Mouse (Mus musculus) liver, embryonic 15.5 days (tissue): ENCODE results near the gene Gm17349. TPM values are rescaled to one million over a fixed set of nuclear protein-coding genes. Genes with fewer than 3 reads are reported as not detected.

Source experiments
- ATAC-seq: fragments of 200-750 bp; cut with Nextera tagmentation; 2 replicates; pipeline ENCODE4 v1.8.0; 2017; ENCODE audit warnings: moderate number of reproducible peaks, mild to moderate bottlenecking, moderate library complexity; ENCODE audit not compliant: insufficient read depth
- H3K27ac ChIP-seq: fragments of 300-500 bp; sonication (generic); replicated peaks from 2 replicates; pipeline ENCODE4 v1.5.1; 2015; ENCODE audit warnings: mild to moderate bottlenecking, inconsistent platforms
- H3K27me3 ChIP-seq: fragments of 300-500 bp; sonication (generic); 2 replicates; pipeline ENCODE4 v1.6.1; 2015; ENCODE audit warnings: mild to moderate bottlenecking, inconsistent platforms
- H3K36me3 ChIP-seq: fragments of 300-500 bp; sonication (generic); replicated peaks from 2 replicates; pipeline ENCODE4 v1.6.1; 2015; ENCODE audit warnings: moderate library complexity, mild to moderate bottlenecking, inconsistent platforms
- H3K4me1 ChIP-seq: fragments of 300-500 bp; sonication (generic); replicated peaks from 2 replicates; pipeline ENCODE4 v1.6.1; 2015; ENCODE audit warnings: inconsistent platforms
- H3K4me2 ChIP-seq: fragments of 300-500 bp; sonication (generic); 2 replicates; pipeline ENCODE4 v1.6.1; 2015; ENCODE audit warnings: moderate library complexity, mild to moderate bottlenecking, inconsistent platforms
- H3K4me3 ChIP-seq: fragments of 300-500 bp; sonication (generic); replicated peaks from 2 replicates; pipeline ENCODE4 v1.5.1; 2015; ENCODE audit warnings: mild to moderate bottlenecking, inconsistent platforms
- H3K9ac ChIP-seq: fragments of 300-500 bp; sonication (generic); 2 replicates; pipeline ENCODE4 v1.6.1; 2015; ENCODE audit warnings: moderate library complexity, mild to moderate bottlenecking, inconsistent platforms
- H3K9me3 ChIP-seq: fragments of 300-500 bp; sonication (generic); replicated peaks from 2 replicates; pipeline ENCODE4 v1.6.1; 2016; ENCODE audit warnings: inconsistent platforms
- WGBS: fragments of 180-500 bp; shearing (Covaris S2); methylation state at CpG from one replicate; pipeline ENCODE4 v1.1.7; 2015; ENCODE audit warnings: mixed read lengths; ENCODE audit not compliant: insufficient replicate concordance; 5-methylcytosine and 5-hydroxymethylcytosine counted together
- polyA plus RNA-seq: library from polyadenylated mRNA; unstranded; fragments of >200 nt; fragmentation: Nextera tagmentation; extraction: Ambion mirVana; gene quantifications from 2 replicates; pipeline ENCODE4 v1.2.1, GENCODE M21; 2015

Gene Gm17349
- polyA plus RNA-seq, 1 experiment from 2014 or later: not detected

DNA sequence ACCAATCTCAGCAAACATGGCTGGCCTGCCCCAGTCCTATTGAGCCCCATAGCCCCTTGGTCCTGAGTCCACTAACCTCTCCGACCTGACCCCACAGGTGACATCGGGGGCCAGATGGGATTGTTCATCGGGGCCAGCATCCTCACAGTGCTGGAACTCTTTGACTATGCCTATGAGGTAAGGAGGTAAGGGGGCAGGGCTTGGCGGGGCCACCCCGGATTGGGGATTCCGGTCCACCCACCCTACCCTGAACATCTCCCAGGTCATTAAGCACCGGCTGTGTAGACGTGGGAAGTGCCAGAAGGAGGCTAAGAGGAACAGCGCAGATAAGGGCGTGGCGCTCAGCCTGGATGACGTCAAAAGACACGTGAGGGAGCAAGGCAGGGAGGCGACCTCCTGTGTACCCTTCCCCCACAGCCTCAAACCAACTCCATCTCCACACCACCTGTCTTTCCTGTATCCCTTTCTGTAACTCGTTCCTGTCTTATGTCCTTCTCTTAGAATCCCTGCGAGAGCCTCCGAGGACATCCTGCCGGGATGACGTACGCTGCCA is 6.7 kb downstream of the Gm17349 start:
- no peak overlapping the region for H3K27ac ChIP-seq
- no peak overlapping the region for H3K4me3 ChIP-seq
- 33% methylated on average over 20 of the region's 20 CpGs for WGBS
- H3K27me3 ChIP-seq: peaks cover 37% of the 10 kb centered on the region
- no peaks in the 10 kb centered on the region for H3K36me3 ChIP-seq
- ATAC-seq: no peak
- no peaks in the 10 kb centered on the region for H3K9me3 ChIP-seq
- no peak overlapping the region for H3K9ac ChIP-seq
- no peak overlapping the region for H3K4me2 ChIP-seq
- peaks cover 39% of the 10 kb centered on the region for H3K4me1 ChIP-seq

DNA sequence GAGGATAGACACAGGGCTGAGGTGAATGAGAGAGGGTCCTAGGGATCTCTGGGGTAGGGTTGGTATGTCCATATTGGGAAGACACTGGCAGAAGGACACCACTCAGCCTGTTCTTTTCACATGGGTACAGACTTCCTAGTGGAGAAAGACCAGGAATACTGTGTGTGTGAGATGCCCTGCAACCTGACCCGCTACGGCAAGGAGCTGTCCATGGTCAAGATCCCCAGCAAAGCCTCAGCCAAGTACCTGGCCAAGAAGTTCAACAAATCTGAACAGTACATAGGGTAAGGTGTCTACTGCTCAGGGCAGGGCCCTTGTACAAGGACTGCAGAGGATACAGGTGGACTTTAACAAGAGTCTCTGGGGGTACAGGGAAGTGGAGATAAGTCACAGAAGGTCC is 8.0 kb downstream of the Gm17349 start:
- Histone ChIP-seq H3K27ac (no peak overlapping the region), H3K4me3 (no peak overlapping the region), H3K4me1 (peaks cover 28% of the 10 kb centered on the region), H3K36me3 (no peaks in the 10 kb centered on the region), H3K4me2 (no peak overlapping the region), H3K9ac (no peak overlapping the region), H3K27me3 (peaks cover 46% of the 10 kb centered on the region), H3K9me3 (no peaks in the 10 kb centered on the region)
- WGBS: 16% methylated on average over 2 of the region's 2 CpGs
- ATAC-seq: no peak

DNA sequence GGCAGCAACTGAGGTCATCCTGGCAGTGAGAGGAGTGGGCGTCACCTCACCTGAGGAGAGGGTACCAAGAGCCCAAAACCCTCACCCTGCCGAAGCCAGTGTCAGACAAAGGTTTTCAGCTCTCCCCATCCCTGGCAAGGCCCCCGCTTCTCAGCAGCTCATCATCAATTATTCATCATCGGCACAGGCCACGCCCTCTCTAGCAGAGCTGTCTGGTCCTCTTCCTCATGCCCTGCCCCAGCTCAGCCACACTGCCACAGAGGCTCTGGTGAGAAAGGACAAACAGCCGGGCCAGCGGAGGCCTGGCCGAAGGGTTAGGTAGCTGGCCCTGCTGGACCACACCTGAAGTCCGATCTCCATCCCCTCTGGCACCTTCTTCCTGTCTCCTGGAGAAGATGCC is 13.3 kb downstream of the Gm17349 start:
- Histone ChIP-seq H3K9me3 (no peaks in the 10 kb centered on the region), H3K36me3 (no peaks in the 10 kb centered on the region), H3K27ac (no peak overlapping the region), H3K4me3 (no peak overlapping the region), H3K4me1 (no peaks in the 10 kb centered on the region), H3K9ac (no peak overlapping the region), H3K27me3 (peaks cover 66% of the 10 kb centered on the region), H3K4me2 (no peak overlapping the region)
- 48% methylated on average over 9 of the region's 9 CpGs for WGBS
- ATAC-seq: no peak

DNA sequence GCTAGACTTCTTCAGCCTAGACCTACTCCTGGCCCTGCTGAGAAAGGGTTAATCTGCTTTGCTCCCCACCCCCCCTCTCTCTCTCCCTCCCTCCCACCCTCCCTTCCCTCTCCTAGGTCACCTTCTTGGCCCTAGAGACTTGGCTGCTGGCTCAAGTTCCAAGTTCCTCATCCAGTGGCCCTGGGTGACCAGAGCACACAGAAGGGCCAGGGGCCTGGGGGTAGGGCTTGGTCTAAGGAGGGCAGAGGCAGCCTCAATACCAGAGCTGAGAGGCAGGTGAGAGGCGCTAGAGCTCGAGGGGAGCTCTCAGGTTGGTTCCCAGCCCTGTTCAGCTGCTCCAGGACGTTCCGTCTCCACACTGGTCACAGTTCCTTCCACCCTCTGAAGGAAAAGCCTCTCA is 14.4 kb downstream of the Gm17349 start:
- 16% methylated on average over 4 of the region's 4 CpGs for WGBS
- no peak overlapping the region for H3K4me3 ChIP-seq
- no peaks in the 10 kb centered on the region for H3K9me3 ChIP-seq
- no peak overlapping the region for H3K9ac ChIP-seq
- no peak overlapping the region for H3K4me2 ChIP-seq
- no peak overlapping the region for H3K27ac ChIP-seq
- no peak for ATAC-seq
- H3K4me1 ChIP-seq: no peaks in the 10 kb centered on the region
- H3K27me3 ChIP-seq: peaks cover 61% of the 10 kb centered on the region
- H3K36me3 ChIP-seq: no peaks in the 10 kb centered on the region

DNA sequence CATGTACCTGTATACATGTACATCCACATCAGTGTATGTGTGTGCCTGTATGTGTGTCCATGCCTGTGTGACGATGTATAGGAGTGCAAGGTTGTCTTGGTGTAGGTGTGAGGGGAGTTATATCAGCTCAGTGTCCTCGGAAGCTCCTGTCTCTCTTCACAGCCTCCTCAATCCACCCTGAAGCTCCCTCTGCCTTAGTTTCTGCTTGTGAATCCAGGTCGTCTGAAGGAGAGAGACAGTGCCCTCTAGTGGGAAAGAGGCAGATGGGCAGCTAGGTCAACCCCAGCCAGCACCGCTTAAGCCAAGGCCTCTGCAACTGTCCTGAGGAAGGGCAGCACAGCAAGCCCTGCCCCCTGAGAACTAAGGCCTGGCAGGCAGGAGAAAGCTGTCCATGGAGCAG is 16.6 kb downstream of the Gm17349 start:
- H3K4me1 ChIP-seq: no peaks in the 10 kb centered on the region
- H3K9me3 ChIP-seq: no peaks in the 10 kb centered on the region
- H3K4me3 ChIP-seq: no peak overlapping the region
- ATAC-seq: no peak
- no peak overlapping the region for H3K27ac ChIP-seq
- peaks cover 58% of the 10 kb centered on the region for H3K27me3 ChIP-seq
- no peak overlapping the region for H3K4me2 ChIP-seq
- no peak overlapping the region for H3K9ac ChIP-seq
- no peaks in the 10 kb centered on the region for H3K36me3 ChIP-seq
- 6% methylated on average over 4 of the region's 4 CpGs for WGBS

DNA sequence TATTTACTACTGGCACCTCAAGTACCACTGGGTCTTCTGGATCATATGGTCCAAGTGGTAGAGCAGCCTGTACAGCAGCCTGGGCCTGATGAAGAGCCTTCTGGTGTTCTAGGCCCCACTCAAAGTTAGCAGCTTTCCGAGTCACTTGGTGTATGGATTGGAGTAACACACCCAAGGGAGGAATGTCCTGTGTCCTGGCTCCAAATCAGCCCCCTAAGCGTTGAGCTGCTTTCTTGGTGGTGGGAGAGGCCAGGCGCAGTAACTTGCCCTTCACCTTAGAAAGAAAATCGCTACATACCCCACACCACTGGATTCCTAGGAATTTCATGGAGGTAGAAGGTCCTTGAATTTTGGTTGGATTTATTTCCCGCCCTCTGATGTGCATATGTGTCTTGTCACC is 21.1 kb downstream of the Gm17349 start:
- no peak overlapping the region for H3K9ac ChIP-seq
- H3K27ac ChIP-seq: no peak overlapping the region
- ATAC-seq: no peak
- no peaks in the 10 kb centered on the region for H3K9me3 ChIP-seq
- H3K4me2 ChIP-seq: no peak overlapping the region
- WGBS: 66% methylated on average over 5 of the region's 5 CpGs
- no peak overlapping the region for H3K4me3 ChIP-seq
- peaks cover 37% of the 10 kb centered on the region for H3K27me3 ChIP-seq
- H3K36me3 ChIP-seq: no peaks in the 10 kb centered on the region
- no peaks in the 10 kb centered on the region for H3K4me1 ChIP-seq

DNA sequence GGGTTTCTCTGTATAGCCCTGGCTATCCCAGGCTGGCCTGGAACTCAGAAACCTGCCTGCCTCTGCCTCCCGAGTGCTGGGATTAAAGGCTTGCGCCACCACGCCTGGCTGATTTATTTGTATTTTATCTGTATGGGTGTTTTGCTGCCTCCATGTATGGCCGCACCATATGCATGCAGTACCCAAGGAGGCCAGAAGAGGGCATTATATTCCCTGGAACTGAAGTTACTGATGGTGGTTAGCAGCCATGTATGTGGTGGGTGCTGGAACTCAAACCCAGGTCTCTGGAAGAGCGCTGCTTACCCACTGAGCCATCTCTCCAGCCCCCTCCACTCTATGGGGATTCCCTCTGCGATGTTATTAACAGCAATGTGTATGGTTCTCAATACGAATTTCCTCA is 22.4 kb downstream of the Gm17349 start:
- Histone ChIP-seq H3K4me2 (no peak overlapping the region), H3K9ac (no peak overlapping the region), H3K27me3 (peaks cover 45% of the 10 kb centered on the region), H3K4me3 (no peak overlapping the region), H3K27ac (no peak overlapping the region), H3K9me3 (no peaks in the 10 kb centered on the region), H3K4me1 (peaks cover 4% of the 10 kb centered on the region; the same call in 1 of the 2 replicates), H3K36me3 (no peaks in the 10 kb centered on the region)
- ATAC-seq: no peak
- WGBS: 69% methylated on average over 7 of the region's 7 CpGs

DNA sequence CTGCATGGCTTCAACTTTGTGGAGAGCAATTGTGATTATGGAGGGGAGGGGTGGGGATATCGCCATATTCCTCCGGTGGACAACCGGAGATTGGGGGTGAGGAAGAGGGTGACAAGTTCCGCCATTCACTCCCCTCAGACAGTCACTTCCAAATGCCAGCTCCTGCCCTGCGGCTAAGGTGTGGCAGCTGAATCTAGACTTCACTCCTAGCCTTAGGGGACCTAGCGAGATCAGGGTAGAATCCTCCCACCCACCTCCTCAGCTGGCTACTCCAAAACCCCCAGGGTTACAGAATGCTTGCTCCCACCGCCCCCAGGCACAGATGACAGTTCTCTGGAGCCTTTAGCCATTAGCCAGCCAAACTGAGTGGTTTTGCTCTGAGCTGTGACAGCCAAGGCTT is 26.3 kb downstream of the Gm17349 start:
- peaks cover 4% of the 10 kb centered on the region; the same call in 1 of the 2 replicates for H3K4me1 ChIP-seq
- H3K27ac ChIP-seq: no peak overlapping the region
- H3K4me2 ChIP-seq: no peak overlapping the region
- peaks cover 63% of the 10 kb centered on the region for H3K27me3 ChIP-seq
- H3K36me3 ChIP-seq: no peaks in the 10 kb centered on the region
- H3K9ac ChIP-seq: no peak overlapping the region
- no peak overlapping the region for H3K4me3 ChIP-seq
- WGBS: 50% methylated on average over 7 of the region's 7 CpGs
- no peak for ATAC-seq
- H3K9me3 ChIP-seq: no peaks in the 10 kb centered on the region

DNA sequence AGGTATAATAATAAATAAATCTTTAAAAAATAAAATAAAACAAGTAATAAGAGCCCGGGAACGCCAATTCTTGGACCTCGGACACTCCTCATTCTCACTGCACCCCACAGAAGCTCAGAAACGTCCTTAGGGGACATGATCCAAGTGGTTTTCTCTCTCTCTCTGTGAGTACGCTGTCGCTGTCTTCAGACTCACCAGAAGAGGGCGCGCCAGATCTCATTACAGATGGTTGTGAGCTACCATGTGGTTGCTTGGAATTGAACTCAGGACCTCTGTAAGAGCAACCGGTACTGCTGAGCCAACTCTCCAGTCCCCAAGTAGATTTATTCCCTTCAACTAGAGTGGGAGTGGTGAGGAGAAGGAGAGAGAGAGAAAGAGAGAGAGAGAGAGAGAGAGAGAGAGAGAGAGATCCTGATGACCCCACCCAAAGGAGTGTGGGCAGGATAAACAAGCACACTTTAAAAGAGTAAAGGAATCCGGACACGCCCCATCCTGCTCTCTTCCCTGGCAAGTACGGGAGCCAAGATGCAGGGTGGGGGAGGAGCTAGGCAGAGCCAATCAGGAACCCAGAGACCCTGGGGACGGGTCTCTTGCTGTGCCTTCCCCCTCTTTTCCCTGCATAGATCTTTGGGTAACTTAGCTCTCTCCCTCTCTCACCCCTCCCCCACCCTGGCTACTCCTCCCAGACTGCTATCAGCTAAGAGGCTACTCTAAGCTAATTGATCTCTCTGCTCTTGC is 27.1 kb downstream of the Gm17349 start:
- Histone ChIP-seq H3K36me3 (no peaks in the 10 kb centered on the region), H3K4me1 (peaks cover 4% of the 10 kb centered on the region; the same call in 1 of the 2 replicates), H3K4me3 (no peak overlapping the region), H3K27me3 (peaks cover 71% of the 10 kb centered on the region), H3K9ac (no peak overlapping the region), H3K9me3 (no peaks in the 10 kb centered on the region), H3K4me2 (no peak overlapping the region), H3K27ac (no peak overlapping the region)
- ATAC-seq: no peak
- WGBS: 8% methylated on average over 13 of the region's 13 CpGs

DNA sequence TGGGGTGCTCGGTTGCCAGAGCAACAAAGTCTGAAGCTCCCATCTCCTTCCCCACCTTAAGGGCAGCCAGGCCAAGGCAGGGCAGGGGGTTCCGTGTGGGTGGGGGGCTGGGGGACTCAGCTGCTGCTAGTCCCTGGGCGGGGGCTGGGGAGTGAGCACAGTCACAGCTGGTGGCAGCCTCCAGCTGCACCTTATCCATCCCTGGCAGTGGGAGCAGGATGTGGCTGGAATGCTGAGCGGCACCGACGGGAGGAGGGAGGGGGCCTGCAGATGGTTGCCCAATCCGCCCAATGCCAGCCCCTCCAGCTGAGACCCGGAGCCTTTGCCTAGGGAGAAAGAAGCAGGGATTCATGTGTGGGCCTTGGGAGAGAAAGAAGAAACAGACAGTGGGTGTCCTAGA is 28.2 kb downstream of the Gm17349 start:
- Histone ChIP-seq H3K9ac (no peak overlapping the region), H3K4me1 (peaks cover 4% of the 10 kb centered on the region; the same call in 1 of the 2 replicates), H3K9me3 (no peaks in the 10 kb centered on the region), H3K4me3 (no peak overlapping the region), H3K4me2 (no peak overlapping the region), H3K27ac (no peak overlapping the region), H3K36me3 (no peaks in the 10 kb centered on the region), H3K27me3 (peaks cover 82% of the 10 kb centered on the region)
- 48% methylated on average over 8 of the region's 8 CpGs for WGBS
- ATAC-seq: no peak

DNA sequence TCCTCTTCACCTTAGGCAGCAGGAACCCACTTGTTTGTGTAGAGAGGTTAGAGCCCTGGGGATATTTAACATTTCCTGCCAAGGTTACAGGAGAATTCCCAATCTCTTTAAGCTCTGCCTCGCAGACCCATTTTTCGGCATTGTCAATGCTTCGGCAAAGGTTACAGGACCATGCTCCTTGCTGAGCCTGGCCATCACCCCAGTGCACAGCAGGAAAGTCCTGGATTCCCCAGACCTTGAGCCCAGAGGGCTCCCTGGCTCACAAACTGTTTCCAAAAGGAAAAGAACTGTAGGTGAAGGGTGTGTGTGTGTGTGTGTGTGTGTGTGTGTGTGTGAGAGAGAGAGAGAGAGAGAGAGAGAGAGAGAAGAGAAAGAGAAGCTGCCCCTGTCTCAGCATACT is 30.4 kb downstream of the Gm17349 start:
- no peak overlapping the region for H3K4me3 ChIP-seq
- no peak for ATAC-seq
- no peaks in the 10 kb centered on the region for H3K9me3 ChIP-seq
- H3K4me2 ChIP-seq: no peak overlapping the region
- no peak overlapping the region for H3K27ac ChIP-seq
- no peak overlapping the region for H3K9ac ChIP-seq
- 64% methylated on average over 3 of the region's 3 CpGs for WGBS
- no peaks in the 10 kb centered on the region for H3K36me3 ChIP-seq
- H3K27me3 ChIP-seq: peaks cover 93% of the 10 kb centered on the region
- H3K4me1 ChIP-seq: peaks cover 13% of the 10 kb centered on the region

DNA sequence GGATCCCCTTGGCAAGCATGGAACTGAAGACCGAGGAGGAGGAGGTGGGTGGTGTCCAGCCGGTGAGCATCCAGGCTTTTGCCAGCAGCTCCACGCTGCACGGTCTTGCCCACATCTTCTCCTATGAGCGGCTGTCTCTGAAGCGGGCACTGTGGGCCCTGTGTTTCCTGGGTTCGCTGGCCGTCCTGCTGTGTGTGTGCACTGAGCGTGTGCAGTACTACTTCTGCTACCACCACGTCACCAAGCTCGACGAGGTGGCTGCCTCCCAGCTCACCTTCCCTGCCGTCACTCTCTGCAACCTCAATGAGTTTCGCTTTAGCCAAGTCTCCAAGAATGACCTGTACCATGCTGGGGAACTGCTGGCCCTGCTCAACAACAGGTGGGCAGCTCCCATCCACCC is 33.5 kb downstream of the Gm17349 start:
- Histone ChIP-seq H3K27ac (no peak overlapping the region), H3K4me1 (peaks cover 13% of the 10 kb centered on the region), H3K36me3 (no peaks in the 10 kb centered on the region), H3K9ac (no peak overlapping the region), H3K27me3 (peaks cover 99% of the 10 kb centered on the region), H3K9me3 (no peaks in the 10 kb centered on the region), H3K4me2 (no peak overlapping the region), H3K4me3 (no peak overlapping the region)
- ATAC-seq: no peak
- WGBS: 54% methylated on average over 14 of the region's 14 CpGs
